8 mouse cellular contexts compared by ENCODE assay signal in the genomic region with DNA sequence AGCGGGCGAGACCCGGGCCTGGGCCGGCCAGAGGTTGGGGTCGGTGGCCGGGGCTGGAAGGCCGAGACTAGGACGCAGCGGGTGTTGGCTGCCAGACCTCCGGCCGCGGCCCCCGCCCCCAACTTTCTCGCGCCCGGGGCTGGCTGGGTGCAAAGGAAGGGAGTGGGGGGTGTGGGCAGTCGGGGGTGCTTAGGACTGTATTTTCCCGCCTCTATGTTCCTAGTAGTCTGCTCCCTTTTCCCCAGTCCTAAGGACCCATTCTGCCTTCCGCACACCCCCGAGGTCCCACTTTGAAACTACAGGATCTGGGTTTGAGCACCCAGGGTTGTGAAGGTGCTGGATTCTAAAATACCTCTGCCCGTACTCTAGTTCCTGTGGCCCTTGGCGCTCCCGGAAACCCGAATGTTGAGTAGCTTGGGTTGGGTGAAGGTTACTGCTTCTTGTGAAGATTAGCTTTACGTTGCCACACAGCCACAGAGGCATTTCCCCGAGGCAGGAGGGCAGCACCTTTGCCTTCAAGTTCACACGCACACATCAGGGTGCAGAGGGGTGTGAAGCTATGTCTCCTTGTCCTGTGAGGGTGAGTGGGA. TPM values are rescaled to one million over a fixed set of nuclear protein-coding genes. Genes with fewer than 3 reads are reported as not detected.
DNase-seq lines count a peak whose midpoint lies in the region; ATAC-seq and TF ChIP-seq lines count a peak whose summit lies in the region.

No protein-coding gene starts in this region.

- DNase-seq in kidney, adult 2 months: peak; percentile 13
- no peak for DNase-seq in kidney, postnatal 10 days
- DNase-seq in G1E (ENCODE audit: low spot score): peak; percentile 24
- peak; percentile 66 for DNase-seq in limb, embryonic 11.5 days (ENCODE audit: low spot score)
- peak; percentile 68 for DNase-seq in naive thymus-derived CD4-positive, alpha-beta T cell, adult 2 months (ENCODE audit: low read depth)
- no peak for DNase-seq in gastrocnemius, postnatal 36 days

- H3K4me2 ChIP-seq in limb, embryonic 11.5 days (ENCODE audit: low read depth, severe bottlenecking): peak overlapping the region; percentile 86

- no peak for ATAC-seq in G1E (ENCODE audit: extremely low read depth, insufficient number of reproducible peaks, low FRiP score, poor library complexity, severe bottlenecking)
- no peak for ATAC-seq in limb, embryonic 11.5 days (ENCODE audit: insufficient number of reproducible peaks, low FRiP score, low TSS enrichment, low read depth)
- no peak for ATAC-seq in erythroid progenitor cell, adult 5-6 weeks (replicated peaks; ENCODE audit: low FRiP score, poor library complexity, severe bottlenecking)

- no peaks in the 10 kb centered on the region for H3K36me3 ChIP-seq in kidney, adult 2 months (ENCODE audit: control insufficient read depth, insufficient read depth, low read length)
- H3K36me3 ChIP-seq in G1E (replicated peaks): no peaks in the 10 kb centered on the region
- H3K36me3 ChIP-seq in limb, embryonic 11.5 days (ENCODE audit: control insufficient read depth, insufficient read depth, low read length): peaks cover 2% of the 10 kb centered on the region; the same call in 1 of the 2 replicates

- H3K27ac ChIP-seq in kidney, adult 2 months (ENCODE audit: insufficient read depth, low read depth, low read length): no peak overlapping the region
- H3K27ac ChIP-seq in embryonic fibroblast, embryonic 13.5 days (ENCODE audit: insufficient read depth, low read length): no peak overlapping the region
- H3K27ac ChIP-seq in limb, embryonic 11.5 days (replicated peaks; ENCODE audit: low read depth, low read length): peak overlapping the region; percentile 36; the same call in 1 of the 2 replicates

- peak overlapping the region; percentile 58 for H3K4me3 ChIP-seq in kidney, adult 2 months (ENCODE audit: insufficient read depth, low read depth, low read length)
- peak overlapping the region; percentile 72 for H3K4me3 ChIP-seq in G1E (ENCODE audit: low read depth, low read length)
- peak overlapping the region; percentile 65 for H3K4me3 ChIP-seq in embryonic fibroblast, embryonic 13.5 days (ENCODE audit: insufficient read depth, low read length)
- peak overlapping the region; percentile 88 for H3K4me3 ChIP-seq in limb, embryonic 11.5 days (ENCODE audit: low read depth, low read length)

- peaks cover 5% of the 10 kb centered on the region; the same call in 1 of the 2 replicates for H3K4me1 ChIP-seq in kidney, adult 2 months (ENCODE audit: control insufficient read depth, insufficient read depth, low read length)
- peaks cover 33% of the 10 kb centered on the region for H3K4me1 ChIP-seq in G1E (ENCODE audit: insufficient read depth, low read depth, low read length)
- H3K4me1 ChIP-seq in embryonic fibroblast, embryonic 13.5 days (ENCODE audit: control insufficient read depth, insufficient read depth, low read length): peaks cover 8% of the 10 kb centered on the region; the same call in 1 of the 2 replicates
- H3K4me1 ChIP-seq in limb, embryonic 11.5 days (ENCODE audit: control insufficient read depth, insufficient read depth, low read length): peaks cover 17% of the 10 kb centered on the region

- no peak for TF ChIP-seq POLR2A in kidney, adult 2 months (IDR thresholded peaks at IDR 0.05; ENCODE audit: low read depth, low read length)
- TF ChIP-seq POLR2A in embryonic fibroblast, embryonic 13.5 days (IDR thresholded peaks at IDR 0.05; ENCODE audit: low read depth, low read length): no peak

- TF ChIP-seq CTCF in kidney, adult 2 months (conservative IDR thresholded peaks at IDR 0.05; ENCODE audit: insufficient read depth, insufficient read length, low read depth, low read length): no peak
- TF ChIP-seq CTCF in G1E (IDR thresholded peaks at IDR 0.05; ENCODE audit: low read depth, low read length): no peak
- TF ChIP-seq CTCF in embryonic fibroblast, embryonic 13.5 days (IDR thresholded peaks at IDR 0.05; ENCODE audit: borderline replicate concordance, insufficient read depth, low read length): no peak

- H3K9ac ChIP-seq in limb, embryonic 11.5 days (ENCODE audit: low read length): peak overlapping the region; percentile 95

- H3K27me3 ChIP-seq in kidney, adult 2 months (replicated peaks; ENCODE audit: control insufficient read depth, insufficient read depth, low read length): no peaks in the 10 kb centered on the region
- peaks cover 84% of the 10 kb centered on the region for H3K27me3 ChIP-seq in G1E (ENCODE audit: insufficient read depth, low read length)
- H3K27me3 ChIP-seq in limb, embryonic 11.5 days (ENCODE audit: control insufficient read depth, insufficient read depth, low read length): peaks cover 9% of the 10 kb centered on the region; the same call in 1 of the 2 replicates

- intact Hi-C loops in gastrocnemius, postnatal 36 days (cut with DNase I): no loop called here

- H3K9me3 ChIP-seq in G1E (replicated peaks): no peaks in the 10 kb centered on the region
- no peaks in the 10 kb centered on the region for H3K9me3 ChIP-seq in limb, embryonic 11.5 days (ENCODE audit: control insufficient read depth, low read length)

- 2% methylated on average over 24 of the region's 27 CpGs for WGBS in kidney, adult 2 months
- WGBS in limb, embryonic 11.5 days: under 1% methylated on average over 27 of the region's 27 CpGs

RNA-seq across cellular contexts. Expression of gene Tyro3, which starts 2.5 kb away (rescaled TPM):
- polyA plus RNA-seq in kidney, adult 2 months (2012; rRNA removed): 2.5 and 3.0 TPM in 2 replicates
- total RNA-seq in G1E (2014; fragmentation: Nextera tagmentation) (not detected in 2 replicates), G1E (2017) (0.87 and 1.1 TPM in 2 replicates)
- 0.28 and 0.42 TPM in 2 replicates for polyA plus RNA-seq in G1E (2012)
- 17.8 and 19.9 TPM in 2 replicates for polyA plus RNA-seq in embryonic fibroblast, embryonic 13.5 days (2011; ENCODE audit: insufficient read length, low read depth, missing spikeins)
- polyA plus RNA-seq in limb, embryonic 11.5 days (2014; fragmentation: Nextera tagmentation; extraction: Ambion mirVana): 27.0 and 30.1 TPM in 2 replicates
- total RNA-seq in erythroid progenitor cell, adult 5-6 weeks (2015; ENCODE audit: low replicate concordance): not detected in 2 replicates
- total RNA-seq in erythroid progenitor cell, adult 5-6 weeks (2017; ENCODE audit: low replicate concordance): not detected in 2 replicates
- total RNA-seq in gastrocnemius, postnatal 36 days (2021): under 1 TPM; 0.57 to 0.74 TPM

RNA-seq across cellular contexts. Expression of gene Rpap1, which starts 12.7 kb away (rescaled TPM):
- polyA plus RNA-seq in kidney, adult 2 months (2012; rRNA removed): 13.8 and 16.7 TPM in 2 replicates
- total RNA-seq in G1E (2014; fragmentation: Nextera tagmentation): 22.3 and 23.9 TPM in 2 replicates
- total RNA-seq in G1E (2017): 8.0 and 8.1 TPM in 2 replicates
- 36.4 and 41.3 TPM in 2 replicates for polyA plus RNA-seq in G1E (2012)
- polyA plus RNA-seq in embryonic fibroblast, embryonic 13.5 days (2011; ENCODE audit: insufficient read length, low read depth, missing spikeins): 12.2 and 13.0 TPM in 2 replicates
- polyA plus RNA-seq in limb, embryonic 11.5 days (2014; fragmentation: Nextera tagmentation; extraction: Ambion mirVana): 26.3 and 30.7 TPM in 2 replicates
- total RNA-seq in erythroid progenitor cell, adult 5-6 weeks (2015; ENCODE audit: low replicate concordance): 0.42 and 2.2 TPM in 2 replicates
- 2.8 and 3.2 TPM in 2 replicates for total RNA-seq in erythroid progenitor cell, adult 5-6 weeks (2017; ENCODE audit: low replicate concordance)
- 10 to 100 TPM; 14.3 to 14.7 TPM for total RNA-seq in gastrocnemius, postnatal 36 days (2021)

RNA-seq across cellular contexts. Expression of gene Ltk, which starts 39.8 kb away (rescaled TPM):
- polyA plus RNA-seq in kidney, adult 2 months (2012; rRNA removed): 2.0 and 2.6 TPM in 2 replicates
- not detected in 2 replicates for total RNA-seq in G1E (2014; fragmentation: Nextera tagmentation)
- total RNA-seq in G1E (2017): 0.11 TPM in 1 of 2 replicates, not detected in the other
- polyA plus RNA-seq in G1E (2012): not detected in 2 replicates
- polyA plus RNA-seq in embryonic fibroblast, embryonic 13.5 days (2011; ENCODE audit: insufficient read length, low read depth, missing spikeins): not detected in 2 replicates
- polyA plus RNA-seq in limb, embryonic 11.5 days (2014; fragmentation: Nextera tagmentation; extraction: Ambion mirVana): not detected in 2 replicates
- total RNA-seq in erythroid progenitor cell, adult 5-6 weeks (2015; ENCODE audit: low replicate concordance): not detected in 2 replicates
- not detected in 2 replicates for total RNA-seq in erythroid progenitor cell, adult 5-6 weeks (2017; ENCODE audit: low replicate concordance)
- total RNA-seq in gastrocnemius, postnatal 36 days (2021): not detected

RNA-seq across cellular contexts. Expression of gene Itpka, which starts 57.9 kb away (rescaled TPM):
- polyA plus RNA-seq in kidney, adult 2 months (2012; rRNA removed): 2.0 and 2.5 TPM in 2 replicates
- total RNA-seq in G1E (2014; fragmentation: Nextera tagmentation): 0.39 TPM in 1 of 2 replicates, not detected in the other
- total RNA-seq in G1E (2017): 0.22 and 0.52 TPM in 2 replicates
- 1.9 TPM in 2 replicates for polyA plus RNA-seq in G1E (2012)
- not detected in 2 replicates for polyA plus RNA-seq in embryonic fibroblast, embryonic 13.5 days (2011; ENCODE audit: insufficient read length, low read depth, missing spikeins)
- 0.64 and 0.81 TPM in 2 replicates for polyA plus RNA-seq in limb, embryonic 11.5 days (2014; fragmentation: Nextera tagmentation; extraction: Ambion mirVana)
- total RNA-seq in erythroid progenitor cell, adult 5-6 weeks (2015; ENCODE audit: low replicate concordance): not detected in 2 replicates
- total RNA-seq in erythroid progenitor cell, adult 5-6 weeks (2017; ENCODE audit: low replicate concordance): not detected in 2 replicates
- total RNA-seq in gastrocnemius, postnatal 36 days (2021): not detected

Comparison
In these comparisons a context has a peak if more than half of its experiments do, and no peak if none do; other contexts are left out.
1. DNase-seq: peak in kidney, adult 2 months (single experiment), G1E (single experiment), limb, embryonic 11.5 days (single experiment) and naive thymus-derived CD4-positive, alpha-beta T cell, adult 2 months (single experiment); none in kidney, postnatal 10 days (single experiment) and gastrocnemius, postnatal 36 days (0 of 2).
2. Peak in every context shown above with its lines, with median percentiles within 50 percentile points of each other: H3K4me3 ChIP-seq.